ENCODE assay signal across 8 mouse cellular contexts in genomic region chr5:138778731-138779463, GRCm38 (mm10). TPM values are rescaled to one million over a fixed set of nuclear protein-coding genes. Genes with fewer than 3 reads are reported as not detected.
DNase-seq lines count a peak whose midpoint lies in the region; ATAC-seq lines count a peak whose summit lies in the region.

No protein-coding gene starts in this region.

- no peak overlapping the region for H3K4me3 ChIP-seq in limb, embryonic 12.5 days (replicated peaks)
- H3K4me3 ChIP-seq in limb, embryonic 10.5 days = no peak overlapping the region
- H3K4me3 ChIP-seq in hindbrain, embryonic 14.5 days (replicated peaks; ENCODE audit: low read length) = no peak overlapping the region
- no peak overlapping the region for H3K4me3 ChIP-seq in neural tube, embryonic 12.5 days

- DNase-seq in limb, embryonic 10.5 days (ENCODE audit: low spot score) = no peak
- DNase-seq in hindbrain, embryonic 14.5 days (ENCODE audit: low spot score) = peak; percentile 70
- DNase-seq in layer of hippocampus, adult 9-11 months = peak; percentile 59
- no peak for DNase-seq in urinary bladder, postnatal 10 days (ENCODE audit: low spot score)
- no peak for DNase-seq in c-Kit-positive CD71-positive TER-119-positive erythroid progenitor cells, embryonic 14.5 days (ENCODE audit: low spot score)
- DNase-seq in T-cell, adult 2 months (ENCODE audit: low spot score) = no peak

- H3K36me3 ChIP-seq in limb, embryonic 12.5 days = no peaks in the 10 kb centered on the region
- no peaks in the 10 kb centered on the region for H3K36me3 ChIP-seq in limb, embryonic 10.5 days
- H3K36me3 ChIP-seq in hindbrain, embryonic 14.5 days (replicated peaks; ENCODE audit: control insufficient read depth, insufficient read depth) = peaks cover 55% of the 10 kb centered on the region
- H3K36me3 ChIP-seq in neural tube, embryonic 12.5 days = peaks cover 10% of the 10 kb centered on the region

- 64% methylated on average over 9 of the region's 9 CpGs for WGBS in limb, embryonic 12.5 days
- WGBS in limb, embryonic 10.5 days = 72% methylated on average over 9 of the region's 9 CpGs
- WGBS in hindbrain, embryonic 14.5 days = 28% methylated on average over 9 of the region's 9 CpGs
- WGBS in neural tube, embryonic 12.5 days = 25% methylated on average over 9 of the region's 9 CpGs

- no peak overlapping the region for H3K4me2 ChIP-seq in limb, embryonic 12.5 days
- H3K4me2 ChIP-seq in hindbrain, embryonic 14.5 days (replicated peaks) = 0 out of 2 replicates have a peak overlapping the region, but pooled peaks have one; percentile 10
- peak overlapping the region; percentile 31 for H3K4me2 ChIP-seq in neural tube, embryonic 12.5 days (replicated peaks)

- 0 out of 2 replicates have a peak, but pooled peaks have one; percentile 40 for ATAC-seq in limb, embryonic 12.5 days (ENCODE audit: insufficient number of reproducible peaks, insufficient read depth, low FRiP score, low TSS enrichment, low read depth)
- ATAC-seq in hindbrain, embryonic 14.5 days (ENCODE audit: low FRiP score) = peak; percentile 80
- peak; percentile 84 for ATAC-seq in neural tube, embryonic 12.5 days (ENCODE audit: low FRiP score, low read depth)

- H3K9me3 ChIP-seq in limb, embryonic 12.5 days = no peaks in the 10 kb centered on the region
- no peaks in the 10 kb centered on the region for H3K9me3 ChIP-seq in limb, embryonic 10.5 days (replicated peaks)
- H3K9me3 ChIP-seq in hindbrain, embryonic 14.5 days (ENCODE audit: control insufficient read depth, low read length) = no peaks in the 10 kb centered on the region
- H3K9me3 ChIP-seq in neural tube, embryonic 12.5 days = no peaks in the 10 kb centered on the region

- H3K27me3 ChIP-seq in limb, embryonic 12.5 days = no peaks in the 10 kb centered on the region
- H3K27me3 ChIP-seq in limb, embryonic 10.5 days (ENCODE audit: low read depth, poor library complexity, severe bottlenecking) = no peaks in the 10 kb centered on the region
- H3K27me3 ChIP-seq in hindbrain, embryonic 14.5 days (ENCODE audit: control insufficient read depth, insufficient read depth, low read length) = no peaks in the 10 kb centered on the region
- H3K27me3 ChIP-seq in neural tube, embryonic 12.5 days (replicated peaks) = no peaks in the 10 kb centered on the region

- H3K27ac ChIP-seq in limb, embryonic 12.5 days = no peak overlapping the region
- H3K27ac ChIP-seq in limb, embryonic 10.5 days = no peak overlapping the region
- H3K27ac ChIP-seq in hindbrain, embryonic 14.5 days = peak overlapping the region; percentile 91
- peak overlapping the region; percentile 72 for H3K27ac ChIP-seq in neural tube, embryonic 12.5 days

- H3K9ac ChIP-seq in limb, embryonic 12.5 days (replicated peaks) = no peak overlapping the region
- 0 out of 2 replicates have a peak overlapping the region, but pooled peaks have one; percentile 20 for H3K9ac ChIP-seq in hindbrain, embryonic 14.5 days
- no peak overlapping the region for H3K9ac ChIP-seq in neural tube, embryonic 12.5 days

- H3K4me1 ChIP-seq in limb, embryonic 12.5 days (replicated peaks) = peaks cover 12% of the 10 kb centered on the region
- H3K4me1 ChIP-seq in limb, embryonic 10.5 days = peaks cover 5% of the 10 kb centered on the region; the same call in 1 of the 2 replicates
- H3K4me1 ChIP-seq in hindbrain, embryonic 14.5 days (replicated peaks; ENCODE audit: control insufficient read depth, insufficient read depth, low read length) = peaks cover 26% of the 10 kb centered on the region
- H3K4me1 ChIP-seq in neural tube, embryonic 12.5 days = peaks cover 18% of the 10 kb centered on the region

RNA-seq across cellular contexts. Expression of gene Fam20c, which starts 24.6 kb away (rescaled TPM):
- polyA plus RNA-seq in limb, embryonic 12.5 days (2016; fragmentation: Nextera tagmentation; extraction: Ambion mirVana) = 3.6 and 3.8 TPM in 2 replicates
- 1.1 and 1.3 TPM in 2 replicates for polyA plus RNA-seq in limb, embryonic 10.5 days (2016; fragmentation: Nextera tagmentation; extraction: Ambion mirVana)
- polyA plus RNA-seq in hindbrain, embryonic 14.5 days (2014; fragmentation: Nextera tagmentation; extraction: Ambion mirVana) = 63.5 and 72.0 TPM in 2 replicates
- 46.9 and 51.9 TPM in 2 replicates for polyA plus RNA-seq in neural tube, embryonic 12.5 days (2016; fragmentation: Nextera tagmentation; extraction: Ambion mirVana)

RNA-seq across cellular contexts. Expression of gene Gm5294, which starts 41.0 kb away (rescaled TPM):
- not detected in 2 replicates for polyA plus RNA-seq in limb, embryonic 12.5 days (2016; fragmentation: Nextera tagmentation; extraction: Ambion mirVana)
- not detected in 2 replicates for polyA plus RNA-seq in limb, embryonic 10.5 days (2016; fragmentation: Nextera tagmentation; extraction: Ambion mirVana)
- polyA plus RNA-seq in hindbrain, embryonic 14.5 days (2014; fragmentation: Nextera tagmentation; extraction: Ambion mirVana) = 1.3 TPM in 1 of 2 replicates, not detected in the other
- polyA plus RNA-seq in neural tube, embryonic 12.5 days (2016; fragmentation: Nextera tagmentation; extraction: Ambion mirVana) = not detected in 2 replicates

Comparison
In these comparisons a context has a peak if more than half of its experiments do, and no peak if none do; other contexts are left out.
1. H3K27ac ChIP-seq: peak in hindbrain, embryonic 14.5 days (single experiment) and neural tube, embryonic 12.5 days (single experiment); none in limb, embryonic 12.5 days (single experiment) and limb, embryonic 10.5 days (single experiment).
2. DNase-seq: peak in hindbrain, embryonic 14.5 days (single experiment) and layer of hippocampus, adult 9-11 months (single experiment); none in limb, embryonic 10.5 days (single experiment), urinary bladder, postnatal 10 days (single experiment), c-Kit-positive CD71-positive TER-119-positive erythroid progenitor cells, embryonic 14.5 days (single experiment) and T-cell, adult 2 months (single experiment).
3. Peak in every context shown above with its lines, with median percentiles within 50 percentile points of each other: ATAC-seq.